ENCODE assay signal across 16 mouse cellular contexts in genomic region chr13:59092045-59092857, GRCm38 (mm10).
DNase-seq lines count a peak whose midpoint lies in the region; ATAC-seq and TF ChIP-seq lines count a peak whose summit lies in the region.
"Had no signal": no experiment of that assay in that cellular context is flagged by ENCODE, and none has a peak within 500 bp of the region (broad histone marks: within the 10 kb centered on the region; RNA-seq: fewer than 3 reads in every experiment).

No protein-coding gene starts in this region.

- intact Hi-C loops in left cerebral cortex, postnatal 14 days (cut with DNase I) = no loop called here

- no peak overlapping the region; the same call in 1 of the 2 replicates for H3K9ac ChIP-seq in forebrain, embryonic 11.5 days (ENCODE audit: low read length)
- 0 out of 2 replicates have a peak overlapping the region, but pooled peaks have one; percentile 19 for H3K9ac ChIP-seq in forebrain, embryonic 16.5 days (replicated peaks; ENCODE audit: low read depth, low read length)
- peak overlapping the region; percentile 46; the same call in 1 of the 2 replicates for H3K9ac ChIP-seq in midbrain, postnatal 0 days (replicated peaks; ENCODE audit: low read length, poor library complexity, severe bottlenecking)
- no peak overlapping the region for H3K9ac ChIP-seq in liver, embryonic 12.5 days
- no peak overlapping the region for H3K9ac ChIP-seq in intestine, postnatal 0 days (ENCODE audit: low read depth, low read length)
- H3K9ac ChIP-seq: embryonic facial prominence, embryonic 12.5 days; limb, embryonic 13.5 days; stomach, embryonic 15.5 days had no signal

- no peak overlapping the region for H3K4me2 ChIP-seq in forebrain, embryonic 11.5 days (ENCODE audit: low read depth, low read length, severe bottlenecking)
- H3K4me2 ChIP-seq in forebrain, embryonic 16.5 days (ENCODE audit: low read length) = peak overlapping the region; percentile 12; the same call in 1 of the 2 replicates
- no peak overlapping the region for H3K4me2 ChIP-seq in midbrain, postnatal 0 days (ENCODE audit: low read depth, low read length, poor library complexity, severe bottlenecking)
- no peak overlapping the region for H3K4me2 ChIP-seq in liver, embryonic 12.5 days
- H3K4me2 ChIP-seq in intestine, postnatal 0 days (replicated peaks; ENCODE audit: low read depth) = no peak overlapping the region
- H3K4me2 ChIP-seq: embryonic facial prominence, embryonic 12.5 days; limb, embryonic 13.5 days; stomach, embryonic 15.5 days had no signal

- no peak for TF ChIP-seq CTCF in midbrain, postnatal 0 days (IDR thresholded peaks at IDR 0.05)
- no peak for TF ChIP-seq CTCF in intestine, postnatal 0 days (IDR thresholded peaks at IDR 0.05; ENCODE audit: low read depth)

- WGBS in forebrain, embryonic 11.5 days = 23% methylated on average over 10 of the region's 10 CpGs
- WGBS in forebrain, embryonic 16.5 days = 14% methylated on average over 10 of the region's 10 CpGs
- WGBS in limb, embryonic 10.5 days = 67% methylated on average over 10 of the region's 10 CpGs
- 12% methylated on average over 10 of the region's 10 CpGs for WGBS in midbrain, postnatal 0 days
- WGBS in liver, embryonic 12.5 days (ENCODE audit: insufficient replicate concordance) = 58% methylated on average over 10 of the region's 10 CpGs
- WGBS in intestine, postnatal 0 days = 71% methylated on average over 10 of the region's 10 CpGs

- peaks cover 20% of the 10 kb centered on the region for H3K4me1 ChIP-seq in forebrain, embryonic 11.5 days (replicated peaks; ENCODE audit: control insufficient read depth, insufficient read depth, low read length)
- H3K4me1 ChIP-seq in forebrain, embryonic 16.5 days (replicated peaks; ENCODE audit: control insufficient read depth, insufficient read depth, low read length) = peaks cover 38% of the 10 kb centered on the region
- peaks cover 36% of the 10 kb centered on the region for H3K4me1 ChIP-seq in limb, embryonic 10.5 days
- peaks cover 27% of the 10 kb centered on the region for H3K4me1 ChIP-seq in midbrain, postnatal 0 days (ENCODE audit: insufficient read depth, low read length)
- no peaks in the 10 kb centered on the region for H3K4me1 ChIP-seq in liver, embryonic 12.5 days
- H3K4me1 ChIP-seq in intestine, postnatal 0 days (replicated peaks; ENCODE audit: control insufficient read depth, insufficient read depth, low read length) = no peaks in the 10 kb centered on the region

- peak overlapping the region; percentile 86 for H3K27ac ChIP-seq in forebrain, embryonic 11.5 days (ENCODE audit: low read depth, low read length)
- peak overlapping the region; percentile 88 for H3K27ac ChIP-seq in forebrain, embryonic 16.5 days (ENCODE audit: low read length)
- H3K27ac ChIP-seq in limb, embryonic 10.5 days = peak overlapping the region; percentile 46; the same call in 1 of the 2 replicates
- H3K27ac ChIP-seq in midbrain, postnatal 0 days (ENCODE audit: low read depth, low read length) = peak overlapping the region; percentile 92
- H3K27ac ChIP-seq in liver, embryonic 12.5 days = no peak overlapping the region
- H3K27ac ChIP-seq in intestine, postnatal 0 days (ENCODE audit: low read depth, low read length) = no peak overlapping the region
- H3K27ac ChIP-seq: embryonic facial prominence, embryonic 12.5 days; limb, embryonic 13.5 days; macrophage; stomach, embryonic 15.5 days had no signal

- peaks cover 4% of the 10 kb centered on the region; the same call in 1 of the 2 replicates for H3K27me3 ChIP-seq in forebrain, embryonic 11.5 days (ENCODE audit: control insufficient read depth, insufficient read depth, low read length)
- no peaks in the 10 kb centered on the region for H3K27me3 ChIP-seq in forebrain, embryonic 16.5 days (replicated peaks; ENCODE audit: control insufficient read depth, insufficient read depth, low read length)
- peaks cover 14% of the 10 kb centered on the region; the same call in 1 of the 2 replicates for H3K27me3 ChIP-seq in limb, embryonic 10.5 days (ENCODE audit: low read depth, poor library complexity, severe bottlenecking)
- H3K27me3 ChIP-seq in midbrain, postnatal 0 days (ENCODE audit: insufficient read depth, low read length) = no peaks in the 10 kb centered on the region
- H3K27me3 ChIP-seq in liver, embryonic 12.5 days (replicated peaks) = no peaks in the 10 kb centered on the region
- no peaks in the 10 kb centered on the region for H3K27me3 ChIP-seq in intestine, postnatal 0 days (replicated peaks; ENCODE audit: control insufficient read depth, insufficient read depth, low read length)
- H3K27me3 ChIP-seq: CH12.LX; stomach, embryonic 15.5 days had no signal

- H3K9me3 ChIP-seq in forebrain, embryonic 11.5 days (ENCODE audit: control insufficient read depth, low read length) = no peaks in the 10 kb centered on the region
- no peaks in the 10 kb centered on the region for H3K9me3 ChIP-seq in forebrain, embryonic 16.5 days (ENCODE audit: control insufficient read depth, low read length)
- H3K9me3 ChIP-seq in limb, embryonic 10.5 days (replicated peaks) = no peaks in the 10 kb centered on the region
- H3K9me3 ChIP-seq in midbrain, postnatal 0 days (ENCODE audit: low read length) = no peaks in the 10 kb centered on the region
- H3K9me3 ChIP-seq in liver, embryonic 12.5 days (replicated peaks) = no peaks in the 10 kb centered on the region
- H3K9me3 ChIP-seq in intestine, postnatal 0 days (ENCODE audit: control insufficient read depth) = no peaks in the 10 kb centered on the region
- H3K9me3 ChIP-seq: embryonic facial prominence, embryonic 12.5 days; limb, embryonic 13.5 days; stomach, embryonic 15.5 days had no signal

- no peak for DNase-seq in forebrain, embryonic 11.5 days (ENCODE audit: low spot score)
- DNase-seq in limb, embryonic 10.5 days (ENCODE audit: low spot score) = no peak
- DNase-seq in midbrain, postnatal 0 days (ENCODE audit: low spot score) = no peak
- DNase-seq in left cerebral cortex, postnatal 14 days (ENCODE audit: low spot score in 2 of 2) = no peak
- DNase-seq in spleen, adult 18-20 months = no peak
- DNase-seq: gastrocnemius, postnatal 25 days; lung, adult 18-20 months; thymus, postnatal 36 days had no signal

- no peaks in the 10 kb centered on the region for H3K36me3 ChIP-seq in forebrain, embryonic 11.5 days (ENCODE audit: control insufficient read depth, insufficient read depth, low read length)
- H3K36me3 ChIP-seq in forebrain, embryonic 16.5 days (ENCODE audit: control insufficient read depth, insufficient read depth) = no peaks in the 10 kb centered on the region
- no peaks in the 10 kb centered on the region for H3K36me3 ChIP-seq in limb, embryonic 10.5 days
- no peaks in the 10 kb centered on the region for H3K36me3 ChIP-seq in midbrain, postnatal 0 days (ENCODE audit: insufficient read depth, low read length)
- H3K36me3 ChIP-seq in liver, embryonic 12.5 days = no peaks in the 10 kb centered on the region
- H3K36me3 ChIP-seq in intestine, postnatal 0 days (ENCODE audit: control insufficient read depth, insufficient read depth) = no peaks in the 10 kb centered on the region
- H3K36me3 ChIP-seq: embryonic facial prominence, embryonic 12.5 days; limb, embryonic 13.5 days; stomach, embryonic 15.5 days had no signal

- H3K4me3 ChIP-seq in forebrain, embryonic 11.5 days (ENCODE audit: low read depth, low read length) = no peak overlapping the region
- no peak overlapping the region for H3K4me3 ChIP-seq in forebrain, embryonic 16.5 days (replicated peaks; ENCODE audit: low read length)
- no peak overlapping the region for H3K4me3 ChIP-seq in limb, embryonic 10.5 days
- no peak overlapping the region for H3K4me3 ChIP-seq in midbrain, postnatal 0 days (ENCODE audit: low read depth, low read length)
- H3K4me3 ChIP-seq in liver, embryonic 12.5 days = no peak overlapping the region
- no peak overlapping the region for H3K4me3 ChIP-seq in intestine, postnatal 0 days (ENCODE audit: low read depth, low read length)
- H3K4me3 ChIP-seq: embryonic facial prominence, embryonic 12.5 days; limb, embryonic 13.5 days; stomach, embryonic 15.5 days had no signal

- ATAC-seq in forebrain, embryonic 11.5 days (replicated peaks; ENCODE audit: low FRiP score) = peak; percentile 59
- ATAC-seq in forebrain, embryonic 16.5 days = peak; percentile 29
- ATAC-seq in midbrain, postnatal 0 days (ENCODE audit: low FRiP score) = peak; percentile 55
- ATAC-seq in liver, embryonic 12.5 days = no peak
- no peak for ATAC-seq in intestine, postnatal 0 days

Comparison
In these comparisons a context has a peak if more than half of its experiments do, and no peak if none do; other contexts are left out.
1. H3K9ac ChIP-seq: peak in forebrain, embryonic 16.5 days (single experiment) and midbrain, postnatal 0 days (single experiment); none in forebrain, embryonic 11.5 days (single experiment), liver, embryonic 12.5 days (single experiment) and intestine, postnatal 0 days (single experiment).
2. ATAC-seq: peak in forebrain, embryonic 11.5 days (single experiment), forebrain, embryonic 16.5 days (single experiment) and midbrain, postnatal 0 days (single experiment); none in liver, embryonic 12.5 days (single experiment) and intestine, postnatal 0 days (single experiment).
3. H3K27ac ChIP-seq: peak in forebrain, embryonic 11.5 days (single experiment), forebrain, embryonic 16.5 days (single experiment), limb, embryonic 10.5 days (single experiment) and midbrain, postnatal 0 days (single experiment); none in liver, embryonic 12.5 days (single experiment) and intestine, postnatal 0 days (single experiment).